Mouse (Mus musculus) CH12.LX (cell line): ENCODE data around the gene Olfr1218. TPM values are rescaled to one million over a fixed set of nuclear protein-coding genes. Genes with fewer than 3 reads are reported as not detected.
"Not testable (repeated sequence)": the region's sequence is repeated elsewhere in the genome, so short reads cannot be mapped to it uniquely, and the experiment has no call there.

Source experiments
- DNase-seq: peaks from one replicate; pipeline ENCODE4 v3.0.0-alpha.2; 2013; ENCODE audit errors: extremely low read depth
- H3K27ac ChIP-seq: 2 replicates; pipeline ENCODE4 v1.5.1; 2012; ENCODE audit warnings: low read depth, mild to moderate bottlenecking, control low read depth, moderate library complexity; ENCODE audit not compliant: insufficient read depth
- H3K27me3 ChIP-seq: replicated peaks from 2 replicates; pipeline ENCODE3; 2012; ENCODE audit warnings: inconsistent platforms
- H3K36me3 ChIP-seq, 2 experiments: replicated peaks in 1 of 2; 2 replicates each; pipeline versions ENCODE3 to v1.6.1; 2012; ENCODE audit warnings: inconsistent platforms in 1 of 2, low read length in 1 of 2, mild to moderate bottlenecking in 1 of 2, mixed read lengths in 1 of 2, moderate library complexity in 1 of 2; ENCODE audit not compliant: control insufficient read depth in 1 of 2, insufficient read depth in 1 of 2
- H3K4me1 ChIP-seq, 2 experiments: 2 replicates each; pipeline ENCODE4 v1.6.1; 2012; ENCODE audit warnings: inconsistent platforms in 1 of 2, moderate library complexity in 1 of 2; ENCODE audit not compliant: insufficient read depth in 2 of 2, control insufficient read depth in 1 of 2
- H3K4me2 ChIP-seq: 2 replicates; pipeline ENCODE4 v1.6.1; 2012; ENCODE audit warnings: low read depth, mild to moderate bottlenecking, control low read depth; ENCODE audit not compliant: poor library complexity, insufficient read depth, severe bottlenecking
- H3K4me3 ChIP-seq, 3 experiments: fragments of 150-350 bp in 1 of 3; sonication (generic) in 1 of 3; replicated peaks in 1 of 3; 2 replicates each; pipeline versions ENCODE3 to v1.5.1; 2011 to 2012; ENCODE audit warnings: low read depth in 2 of 3, low read length in 2 of 3, mild to moderate bottlenecking in 2 of 3, moderate library complexity in 2 of 3, control low read depth in 1 of 3, improper control_type of control experiment in 1 of 3, inconsistent platforms in 1 of 3, mixed read lengths in 1 of 3; ENCODE audit not compliant: poor library complexity in 1 of 3
- H3K79me2 ChIP-seq: replicated peaks from 2 replicates; pipeline ENCODE4 v1.6.1; 2012; ENCODE audit warnings: mild to moderate bottlenecking, moderate library complexity; ENCODE audit not compliant: control insufficient read depth, poor library complexity, insufficient read depth, severe bottlenecking; ENCODE audit errors: extremely low read depth
- H3K9ac ChIP-seq: 2 replicates; pipeline ENCODE4 v1.6.1; 2012; ENCODE audit warnings: low read depth, mild to moderate bottlenecking, control low read depth, moderate library complexity; ENCODE audit not compliant: insufficient read depth
- H3K9me3 ChIP-seq: replicated peaks from 2 replicates; pipeline ENCODE3; 2012; ENCODE audit warnings: low read length, inconsistent platforms, mixed read lengths
- CHD2 ChIP-seq: IDR thresholded peaks from 2 replicates; pipeline ENCODE4 v1.6.1; 2011; ENCODE audit warnings: low read length, improper control_type of control experiment
- E2F4 ChIP-seq: IDR thresholded peaks from 2 replicates; pipeline ENCODE4 v1.6.1; 2011; ENCODE audit warnings: low read depth, low read length, improper control_type of control experiment; ENCODE audit not compliant: insufficient replicate concordance
- ETS1 ChIP-seq: conservative IDR thresholded peaks from 2 replicates; pipeline ENCODE4 v1.6.1; 2012; ENCODE audit warnings: low read depth, mild to moderate bottlenecking, inconsistent platforms, low read length, improper control_type of control experiment, moderate library complexity
- HCFC1 ChIP-seq: IDR thresholded peaks from 2 replicates; pipeline ENCODE4 v1.6.1; 2012; ENCODE audit warnings: low read depth, mild to moderate bottlenecking, inconsistent platforms, low read length, improper control_type of control experiment
- JUND ChIP-seq: conservative IDR thresholded peaks from 2 replicates; pipeline ENCODE4 v1.6.1; 2011; ENCODE audit warnings: low read depth, low read length, improper control_type of control experiment
- MEF2A ChIP-seq: IDR thresholded peaks from 2 replicates; pipeline ENCODE4 v1.6.1; 2014; ENCODE audit warnings: low read depth, mild to moderate bottlenecking, inconsistent platforms, low read length, improper control_type of control experiment, borderline replicate concordance
- MYC ChIP-seq: IDR thresholded peaks from 2 replicates; pipeline ENCODE4 v1.6.1; 2011; ENCODE audit warnings: low read depth, mild to moderate bottlenecking, improper control_type of control experiment, low read length
- RAD21 ChIP-seq: IDR thresholded peaks from 2 replicates; pipeline ENCODE4 v1.6.1; 2011; ENCODE audit warnings: low read depth, mild to moderate bottlenecking, low read length, improper control_type of control experiment, moderate library complexity
- SIN3A ChIP-seq: IDR thresholded peaks from 2 replicates; pipeline ENCODE4 v1.6.1; 2012; ENCODE audit warnings: low read length, improper control_type of control experiment, inconsistent platforms
- TBP ChIP-seq: conservative IDR thresholded peaks from 2 replicates; pipeline ENCODE4 v1.6.1; 2011; ENCODE audit warnings: low read depth, low read length, improper control_type of control experiment
- ZKSCAN1 ChIP-seq: IDR thresholded peaks from 2 replicates; pipeline ENCODE4 v1.6.1; 2012; ENCODE audit warnings: low read depth, inconsistent platforms, low read length, improper control_type of control experiment, borderline replicate concordance
- dilution Hi-C: fragments of 300-500 bp; cut with MboI; formaldehyde crosslinking; loops from 2 replicates; pipeline ENCODE4 v1.14.3; 2020; ENCODE audit warnings: low sequenced_read_pairs; ENCODE audit not compliant: extremely low pct_unique_long_range_greater_than_20kb, extremely low pct_ligation_motif_present
- in situ Hi-C: fragments of 300-500 bp; cut with MboI; formaldehyde crosslinking; loops from 3 replicates; pipeline ENCODE4 v1.14.3; 2019; ENCODE audit warnings: low sequenced_read_pairs, low pct_ligation_motif_present, low pct_unique_long_range_greater_than_20kb, mixed read lengths
- polyA plus RNA-seq: library from polyadenylated mRNA; unstranded; fragments of >175 nt; gene quantifications from 2 replicates; pipeline ENCODE4 v1.2.1, GENCODE M21; 2012; ENCODE audit warnings: low read depth; ENCODE audit not compliant: insufficient read length
- total RNA-seq, 2 experiments: library from RNA; depleted of rRNA; stranded (reverse); fragments of 300-350 nt in 1 of 2; fragments of >200 nt in 1 of 2; gene quantifications; 2 replicates each; pipeline ENCODE4 v1.2.3; 2012 to 2014

Olfr1218 gene
- total and polyA plus RNA-seq, 3 experiments, result not detected

DNA sequence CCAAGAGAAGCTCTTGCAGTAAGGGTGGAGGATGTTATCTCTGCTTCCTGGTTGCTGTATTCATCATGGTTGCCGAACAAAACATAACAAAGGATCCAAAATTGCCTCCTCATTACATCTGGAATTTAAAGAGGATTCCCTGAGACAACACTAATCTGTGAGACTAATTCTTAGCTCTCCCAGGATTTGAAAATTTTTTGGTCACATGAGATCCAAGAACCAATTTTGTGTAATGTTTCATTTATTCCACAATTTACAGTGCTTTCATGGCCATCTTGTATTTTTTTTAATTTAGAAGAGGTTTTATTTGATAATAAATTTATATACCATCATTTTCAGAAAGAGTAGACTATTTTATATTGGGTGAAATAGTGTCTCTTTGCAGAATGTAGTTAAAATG lies 22.4 kb upstream of the Olfr1218 start, which contains the start of gene Olfr1219:
Gene Olfr1219 (minus strand): TSS at position 101 of the 400 bp plus-strand sequence.
- Histone ChIP-seq H3K36me3 (no peaks in the 10 kb centered on the region), H3K4me1 (no peaks in the 10 kb centered on the region), H3K27ac (no peak within 1 kb of the TSS), H3K27me3 (no peaks in the 10 kb centered on the region), H3K9ac (no peak within 1 kb of the TSS), H3K4me3 (no peak within 1 kb of the TSS)
- in situ Hi-C loops, result no loop called here
- no peak for TF ChIP-seq ZKSCAN1
- TF ChIP-seq, all 38 proteins: peak for 0
- no peak for DNase-seq
- H3K79me2 ChIP-seq, result no peaks in the 10 kb centered on the region
- dilution Hi-C loops, result no loop called here
- peaks cover 10% of the 10 kb centered on the region for H3K9me3 ChIP-seq
- no peak within 1 kb of the TSS for H3K4me2 ChIP-seq

DNA sequence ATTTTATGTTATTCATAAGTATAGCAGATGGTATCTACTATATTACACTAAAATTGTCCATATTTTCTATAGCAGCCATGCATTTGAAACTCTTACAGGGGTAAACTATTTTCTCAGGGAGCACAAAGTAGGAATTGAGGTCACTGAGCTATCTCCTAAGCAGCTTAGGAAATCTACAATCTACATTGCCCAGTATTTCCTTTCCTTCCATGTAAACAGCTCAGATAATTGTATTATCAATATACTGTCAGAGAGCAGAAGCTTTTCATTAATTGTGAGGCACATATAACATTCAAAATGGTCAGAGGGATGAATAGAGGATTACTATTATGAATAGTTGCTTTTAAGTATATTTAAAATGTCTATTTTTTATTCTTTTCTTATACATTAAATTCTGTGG lies 20.5 kb upstream of the Olfr1218 start:
- H3K9ac ChIP-seq, result no peak overlapping the region
- no peaks in the 10 kb centered on the region for H3K36me3 ChIP-seq
- H3K4me2 ChIP-seq, result no peak overlapping the region
- H3K27me3 ChIP-seq, result no peaks in the 10 kb centered on the region
- in situ Hi-C loops (no loop called here), dilution Hi-C loops (no loop called here)
- DNase-seq, result no peak
- H3K4me1 ChIP-seq, result no peaks in the 10 kb centered on the region
- H3K27ac ChIP-seq, result no peak overlapping the region
- H3K4me3 ChIP-seq, result no peak overlapping the region
- peaks cover 11% of the 10 kb centered on the region for H3K9me3 ChIP-seq
- H3K79me2 ChIP-seq, result no peaks in the 10 kb centered on the region
- TF ChIP-seq SIN3A (no peak), MEF2A (no peak)

DNA sequence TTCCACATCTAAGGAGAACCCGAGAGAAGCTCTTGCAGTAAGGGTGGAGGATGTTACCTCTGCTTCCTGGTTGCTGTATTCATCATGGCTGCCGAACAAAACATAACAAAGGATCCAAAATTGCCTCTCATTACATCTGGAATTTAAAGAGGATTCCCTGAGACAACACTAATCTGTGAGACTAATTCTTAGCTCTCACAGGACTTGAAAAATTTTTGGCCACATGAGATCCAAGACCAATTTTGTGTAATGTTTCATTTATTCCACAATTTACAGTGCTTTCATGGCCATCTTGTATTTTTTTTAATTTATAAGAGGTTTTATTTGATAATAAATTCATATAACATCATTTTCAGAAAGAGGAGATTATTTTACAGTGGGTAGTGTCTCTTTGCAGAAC lies 29.0 kb downstream of the Olfr1218 start, which contains the start of gene Olfr1217:
Gene Olfr1217 (minus strand): TSS at position 101 of the 400 bp plus-strand sequence.
- no peak for TF ChIP-seq CHD2
- no peak for TF ChIP-seq HCFC1
- TF ChIP-seq MYC, result no peak
- no peak for TF ChIP-seq ETS1
- no peak for TF ChIP-seq RAD21
- TF ChIP-seq MEF2A, result no peak
- no peak for TF ChIP-seq E2F4
- TF ChIP-seq TBP, result no peak
- no peak for TF ChIP-seq JUND
- Histone ChIP-seq H3K36me3 (no peaks in the 10 kb centered on the region), H3K4me1 (no peaks in the 10 kb centered on the region), H3K79me2 (no peaks in the 10 kb centered on the region), H3K27ac (no peak within 1 kb of the TSS), H3K27me3 (no peaks in the 10 kb centered on the region), H3K9ac (no peak within 1 kb of the TSS), H3K9me3 (peaks cover 11% of the 10 kb centered on the region), H3K4me3 (no peak within 1 kb of the TSS), H3K4me2 (no peak within 1 kb of the TSS)
- dilution Hi-C loops (no loop called here), in situ Hi-C loops (no loop called here)
- DNase-seq, result no peak

DNA sequence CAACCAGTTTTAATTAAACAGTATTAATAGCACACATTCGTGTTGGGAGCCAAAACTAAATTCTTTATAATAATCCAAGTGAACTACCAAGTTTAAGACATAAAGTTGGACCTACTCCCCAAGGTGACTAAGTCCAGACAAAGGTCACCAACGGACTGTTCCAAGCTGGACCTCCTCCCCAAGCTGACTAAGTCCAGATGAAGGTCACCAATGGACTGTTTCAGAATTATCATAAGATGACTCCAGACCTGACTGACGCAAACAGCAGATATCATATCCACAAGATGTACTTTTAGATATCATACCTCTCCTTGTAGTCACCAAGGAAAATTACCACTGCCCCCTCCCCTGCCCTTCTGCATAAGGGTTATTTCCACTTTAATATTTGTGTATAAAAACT lies 39.6 kb downstream of the Olfr1218 start:
- H3K36me3 ChIP-seq, H3K4me1 ChIP-seq, dilution Hi-C loops, H3K27ac ChIP-seq, H3K9ac ChIP-seq, DNase-seq, H3K9me3 ChIP-seq, H3K79me2 ChIP-seq, in situ Hi-C loops, H3K4me2 ChIP-seq, H3K4me3 ChIP-seq, H3K27me3 ChIP-seq: not testable (repeated sequence)
